Mouse (Mus musculus): ENCODE data around the gene Elmo1. TPM values are rescaled to one million over a fixed set of nuclear protein-coding genes. Genes with fewer than 3 reads are reported as not detected.

The Elmo1 gene
- total and polyA plus RNA-seq, 3 experiments = 5.2 to 7.6 TPM; not detected in 1

DNA sequence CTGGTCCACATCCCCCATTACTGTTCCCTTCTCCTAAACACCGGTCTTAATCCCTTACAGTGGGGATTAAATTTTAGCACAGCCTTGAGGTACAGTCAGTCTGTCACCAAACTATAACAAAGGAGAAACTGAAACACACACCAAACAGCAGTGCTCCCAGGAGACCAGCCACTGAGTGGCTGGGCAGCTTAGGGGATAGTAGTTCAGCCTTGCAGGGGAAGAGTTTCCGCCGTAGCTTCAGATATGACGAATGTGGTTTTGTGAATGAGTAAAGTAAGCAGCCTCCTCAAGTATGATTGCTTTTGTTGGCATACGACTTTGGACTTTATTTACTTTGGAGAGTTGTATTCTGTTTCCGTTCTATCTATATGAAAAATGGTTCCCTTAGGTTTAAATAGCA lies 281.1 kb downstream of the Elmo1 start:
- no peak overlapping the region for H3K4me3 ChIP-seq (ENCODE audit: control insufficient read depth in 1 of 2, insufficient read depth in 1 of 2, low read depth in 2 of 2, low read length in 2 of 2)
- no peaks in the 10 kb centered on the region for H3K79me2 ChIP-seq (ENCODE audit: control insufficient read depth, insufficient read depth, low read length, poor library complexity)
- no peaks in the 10 kb centered on the region; a peak in 1 of 4 replicates for H3K4me1 ChIP-seq (ENCODE audit: control insufficient read depth in 1 of 2, insufficient read depth in 2 of 2, low read length in 2 of 2)
- DNase-seq (ENCODE audit: low read depth, low spot score) = no peak
- H3K9me3 ChIP-seq (replicated peaks; ENCODE audit: insufficient read depth, low read length) = no peaks in the 10 kb centered on the region
- H3K36me3 ChIP-seq (ENCODE audit: control insufficient read depth in 1 of 2, insufficient read depth in 2 of 2, low read length in 2 of 2) = no peaks in the 10 kb centered on the region; a peak in 1 of 4 replicates
- H3K9ac ChIP-seq (ENCODE audit: control insufficient read depth, low read depth, low read length, poor library complexity, severe bottlenecking) = no peak overlapping the region
- no peaks in the 10 kb centered on the region for H3K27me3 ChIP-seq (ENCODE audit: control insufficient read depth in 1 of 2, insufficient read depth in 2 of 2, low read length in 2 of 2)
- TF ChIP-seq GATA1 (IDR thresholded peaks at IDR 0.05; ENCODE audit: low read depth, low read length) (no peak), SMC3 (IDR thresholded peaks at IDR 0.05; ENCODE audit: low read depth, low read length) (no peak), NRF1 (IDR thresholded peaks at IDR 0.05; ENCODE audit: insufficient read depth, low read depth, low read length, poor library complexity, severe bottlenecking) (no peak), ZMIZ1 (IDR thresholded peaks at IDR 0.05; ENCODE audit: low read depth, low read length) (no peak), USF1 (IDR thresholded peaks at IDR 0.05; ENCODE audit: low read depth, low read length) (no peak), MEF2A (IDR thresholded peaks at IDR 0.05; ENCODE audit: extremely low read depth, insufficient replicate concordance, low read depth, low read length, poor library complexity, severe bottlenecking) (no peak), MYC (IDR thresholded peaks at IDR 0.05; ENCODE audit: low read depth, low read length) (no peak), RAD21 (IDR thresholded peaks at IDR 0.05; ENCODE audit: low read depth, low read length) (no peak), POLR2AphosphoS2 (IDR thresholded peaks at IDR 0.05; ENCODE audit: low read length) (no peak), MXI1 (IDR thresholded peaks at IDR 0.05; ENCODE audit: low read depth, low read length) (no peak), JUND (IDR thresholded peaks at IDR 0.05; ENCODE audit: low read depth, low read length) (no peak), CHD2 (IDR thresholded peaks at IDR 0.05; ENCODE audit: low read length) (no peak), ZNF384 (IDR thresholded peaks at IDR 0.05; ENCODE audit: low read depth, low read length) (no peak), ELF1 (IDR thresholded peaks at IDR 0.05; ENCODE audit: low read depth, low read length) (no peak), ZKSCAN1 (IDR thresholded peaks at IDR 0.05; ENCODE audit: low read depth, low read length) (no peak)
- no peak overlapping the region for H3K27ac ChIP-seq (ENCODE audit: control insufficient read depth, low read depth, low read length)

GRCm38 (mm10) chr13:20372335-20372734 lies 281.9 kb downstream of the Elmo1 start:
- H3K4me3 ChIP-seq (ENCODE audit: control insufficient read depth in 1 of 2, insufficient read depth in 1 of 2, low read depth in 2 of 2, low read length in 2 of 2) = no peak overlapping the region
- H3K36me3 ChIP-seq (ENCODE audit: control insufficient read depth in 1 of 2, insufficient read depth in 2 of 2, low read length in 2 of 2) = no peaks in the 10 kb centered on the region
- no peak for TF ChIP-seq USF2 (IDR thresholded peaks at IDR 0.05; ENCODE audit: borderline replicate concordance in 1 of 2, insufficient read depth in 1 of 2, low read depth in 1 of 2, low read length in 2 of 2)

More at GRCm38 (mm10) chr13:20372335-20372734, 281.9 kb downstream of the Elmo1 start:
- H3K9ac ChIP-seq (ENCODE audit: control insufficient read depth, low read depth, low read length, poor library complexity, severe bottlenecking) = no peak overlapping the region
- H3K9me3 ChIP-seq (replicated peaks; ENCODE audit: insufficient read depth, low read length) = no peaks in the 10 kb centered on the region
- peak; percentile 7 for DNase-seq (ENCODE audit: low read depth, low spot score)
- no peak overlapping the region for H3K27ac ChIP-seq (ENCODE audit: control insufficient read depth, low read depth, low read length)
- H3K79me2 ChIP-seq (ENCODE audit: control insufficient read depth, insufficient read depth, low read length, poor library complexity) = no peaks in the 10 kb centered on the region
- no peaks in the 10 kb centered on the region; a peak in 1 of 4 replicates for H3K4me1 ChIP-seq (ENCODE audit: control insufficient read depth in 1 of 2, insufficient read depth in 2 of 2, low read length in 2 of 2)
- H3K27me3 ChIP-seq (ENCODE audit: control insufficient read depth in 1 of 2, insufficient read depth in 2 of 2, low read length in 2 of 2) = no peaks in the 10 kb centered on the region
